In the genomic region with DNA sequence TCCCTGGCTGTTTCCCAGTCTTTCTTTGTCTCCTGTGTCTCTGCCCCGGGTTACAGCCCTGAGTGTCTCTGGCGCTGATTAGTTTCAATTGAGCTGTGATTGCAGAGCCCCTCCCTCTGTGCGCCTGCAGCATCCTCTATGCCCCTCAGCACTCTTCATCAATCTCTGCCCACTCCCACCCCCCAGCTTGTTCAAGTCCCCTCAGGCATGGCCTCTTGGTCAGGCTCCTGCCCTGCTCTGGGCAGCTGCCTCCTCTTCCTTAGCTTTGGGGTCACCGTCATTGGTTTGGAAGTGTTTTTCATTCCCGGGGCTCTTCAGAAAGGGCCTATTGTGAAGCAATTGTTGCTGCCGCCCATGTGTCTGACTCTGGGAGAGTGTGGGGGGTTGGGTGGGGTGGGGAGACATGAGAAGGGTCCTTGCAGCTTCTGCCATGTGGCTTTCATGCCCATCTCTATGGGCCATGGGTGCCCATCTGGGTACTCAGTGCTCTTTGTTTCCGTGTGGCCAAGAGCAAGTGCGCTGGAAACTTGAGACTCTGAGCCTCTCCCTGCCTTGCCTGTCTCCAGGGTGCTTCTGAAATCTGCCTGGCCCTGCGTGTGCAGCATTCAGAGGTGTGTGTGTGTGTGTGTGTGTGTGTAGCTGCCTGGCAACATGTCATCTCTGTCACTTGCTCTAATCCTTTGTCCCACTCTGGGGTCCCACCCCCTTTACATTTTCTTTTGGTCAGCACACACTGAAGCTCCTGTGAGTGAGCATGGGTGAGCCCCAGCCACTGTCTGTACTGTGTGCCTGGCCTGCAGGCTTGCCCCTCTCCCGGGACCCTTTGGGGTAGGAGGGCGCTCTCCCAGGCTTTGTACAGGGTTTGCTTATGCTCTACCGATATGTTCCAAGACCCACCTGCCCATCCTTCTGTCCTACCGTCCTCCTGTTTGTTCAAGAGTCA, we compare ENCODE assay signal across 10 mouse cellular contexts. TPM values are rescaled to one million over a fixed set of nuclear protein-coding genes. Genes with fewer than 3 reads are reported as not detected.
A peak's percentile ranks its signal among the peaks of the same experiment; 100 is the strongest.
DNase-seq lines count a peak whose midpoint lies in the region; ATAC-seq and TF ChIP-seq lines count a peak whose summit lies in the region.
"Had no signal": no experiment of that assay in that cellular context is flagged by ENCODE, and none has a peak within 500 bp of the region (broad histone marks: within the 10 kb centered on the region; RNA-seq: fewer than 3 reads in every experiment).

No protein-coding gene starts in this region.

- H3K27ac ChIP-seq in heart, embryonic 11.5 days (ENCODE audit: low read depth, low read length) = peak overlapping the region; percentile 36
- H3K27ac ChIP-seq in embryonic facial prominence, embryonic 10.5 days (replicated peaks) = peak overlapping the region; percentile 88
- peak overlapping the region; percentile 95 for H3K27ac ChIP-seq in hindbrain, embryonic 14.5 days
- H3K27ac ChIP-seq in midbrain, postnatal 0 days (ENCODE audit: low read depth, low read length) = peak overlapping the region; percentile 85

- no peak for TF ChIP-seq CTCF in midbrain, postnatal 0 days (IDR thresholded peaks at IDR 0.05)

- H3K4me1 ChIP-seq in heart, embryonic 11.5 days (ENCODE audit: control insufficient read depth, insufficient read depth, low read length) = peaks cover 38% of the 10 kb centered on the region
- H3K4me1 ChIP-seq in embryonic facial prominence, embryonic 10.5 days = peaks cover 100% of the 10 kb centered on the region
- peaks cover 58% of the 10 kb centered on the region for H3K4me1 ChIP-seq in hindbrain, embryonic 14.5 days (replicated peaks; ENCODE audit: control insufficient read depth, insufficient read depth, low read length)
- H3K4me1 ChIP-seq in midbrain, postnatal 0 days (ENCODE audit: insufficient read depth, low read length) = peaks cover 27% of the 10 kb centered on the region; the same call in 1 of the 2 replicates

- WGBS in heart, embryonic 11.5 days (ENCODE audit: insufficient replicate concordance) = 22% methylated on average over 13 of the region's 13 CpGs
- 16% methylated on average over 13 of the region's 13 CpGs for WGBS in embryonic facial prominence, embryonic 10.5 days
- 9% methylated on average over 13 of the region's 13 CpGs for WGBS in hindbrain, embryonic 14.5 days
- WGBS in midbrain, postnatal 0 days = 14% methylated on average over 13 of the region's 13 CpGs

- no peaks in the 10 kb centered on the region for H3K36me3 ChIP-seq in heart, embryonic 11.5 days (ENCODE audit: control insufficient read depth, insufficient read depth, low read length)
- H3K36me3 ChIP-seq in embryonic facial prominence, embryonic 10.5 days (replicated peaks) = peaks cover 16% of the 10 kb centered on the region
- peaks cover 10% of the 10 kb centered on the region; the same call in 1 of the 2 replicates for H3K36me3 ChIP-seq in hindbrain, embryonic 14.5 days (replicated peaks; ENCODE audit: control insufficient read depth, insufficient read depth)
- peaks cover 11% of the 10 kb centered on the region for H3K36me3 ChIP-seq in midbrain, postnatal 0 days (ENCODE audit: insufficient read depth, low read length)

- DNase-seq in heart, postnatal 25 days (ENCODE audit: low spot score) = no peak
- peak; percentile 78 for DNase-seq in embryonic facial prominence, embryonic 10.5 days (ENCODE audit: low spot score)
- peak; percentile 53 for DNase-seq in hindbrain, embryonic 14.5 days (ENCODE audit: low spot score)
- peak; percentile 68 for DNase-seq in midbrain, postnatal 0 days (ENCODE audit: low spot score)
- DNase-seq in right cerebral cortex, postnatal 14 days = no peak
- DNase-seq in spleen, adult 18-20 months = no peak
- DNase-seq in ovary, postnatal 36 days (ENCODE audit: low spot score) = no peak
- DNase-seq: layer of hippocampus, postnatal 36 days had no signal

- no peaks in the 10 kb centered on the region for H3K9me3 ChIP-seq in heart, embryonic 11.5 days (replicated peaks; ENCODE audit: control insufficient read depth, low read length)
- H3K9me3 ChIP-seq in embryonic facial prominence, embryonic 10.5 days = no peaks in the 10 kb centered on the region
- H3K9me3 ChIP-seq in hindbrain, embryonic 14.5 days (ENCODE audit: control insufficient read depth, low read length) = no peaks in the 10 kb centered on the region
- H3K9me3 ChIP-seq in midbrain, postnatal 0 days (ENCODE audit: low read length) = no peaks in the 10 kb centered on the region
- H3K9me3 ChIP-seq: megakaryocyte, embryonic 14.5 days had no signal

- no peak for ATAC-seq in heart, embryonic 11.5 days (replicated peaks; ENCODE audit: insufficient number of reproducible peaks, low FRiP score, low TSS enrichment)
- peak; percentile 58 for ATAC-seq in hindbrain, embryonic 14.5 days (ENCODE audit: low FRiP score)
- ATAC-seq in midbrain, postnatal 0 days (ENCODE audit: low FRiP score) = peak; percentile 42

- H3K27me3 ChIP-seq in heart, embryonic 11.5 days (ENCODE audit: control insufficient read depth, insufficient read depth, low read length) = no peaks in the 10 kb centered on the region
- no peaks in the 10 kb centered on the region for H3K27me3 ChIP-seq in embryonic facial prominence, embryonic 10.5 days (replicated peaks; ENCODE audit: low read depth, poor library complexity, severe bottlenecking)
- no peaks in the 10 kb centered on the region for H3K27me3 ChIP-seq in hindbrain, embryonic 14.5 days (ENCODE audit: control insufficient read depth, insufficient read depth, low read length)
- H3K27me3 ChIP-seq in midbrain, postnatal 0 days (ENCODE audit: insufficient read depth, low read length) = no peaks in the 10 kb centered on the region

- no peak overlapping the region for H3K4me2 ChIP-seq in heart, embryonic 11.5 days
- peak overlapping the region; percentile 17; the same call in 1 of the 2 replicates for H3K4me2 ChIP-seq in hindbrain, embryonic 14.5 days (replicated peaks)
- H3K4me2 ChIP-seq in midbrain, postnatal 0 days (ENCODE audit: low read depth, low read length, poor library complexity, severe bottlenecking) = no peak overlapping the region

- H3K9ac ChIP-seq in heart, embryonic 11.5 days (ENCODE audit: low read depth, low read length) = no peak overlapping the region
- H3K9ac ChIP-seq in hindbrain, embryonic 14.5 days = peak overlapping the region; percentile 59
- peak overlapping the region; percentile 0; the same call in 1 of the 2 replicates for H3K9ac ChIP-seq in midbrain, postnatal 0 days (replicated peaks; ENCODE audit: low read length, poor library complexity, severe bottlenecking)

- intact Hi-C loops in heart, postnatal 25 days (cut with DNase I) = no loop called here

- no peak overlapping the region for H3K4me3 ChIP-seq in heart, embryonic 11.5 days (ENCODE audit: low read depth, low read length)
- peak overlapping the region; percentile 31; the same call in 1 of the 2 replicates for H3K4me3 ChIP-seq in embryonic facial prominence, embryonic 10.5 days
- H3K4me3 ChIP-seq in hindbrain, embryonic 14.5 days (replicated peaks; ENCODE audit: low read length) = no peak overlapping the region
- H3K4me3 ChIP-seq in midbrain, postnatal 0 days (ENCODE audit: low read depth, low read length) = no peak overlapping the region

RNA-seq across cellular contexts. Expression of a gene that starts 57.5 kb away (rescaled TPM):
- 4.7 and 6.2 TPM in 2 replicates for polyA plus RNA-seq in heart, embryonic 11.5 days (2014; fragmentation: Nextera tagmentation; extraction: Ambion mirVana)
- 1 to 10 TPM; 2.9 to 5.1 TPM for total RNA-seq in heart, postnatal 25 days (2021)
- 22.1 and 23.1 TPM in 2 replicates for polyA plus RNA-seq in embryonic facial prominence, embryonic 10.5 days (2016; fragmentation: Nextera tagmentation; extraction: Ambion mirVana)
- polyA plus RNA-seq in hindbrain, embryonic 14.5 days (2014; fragmentation: Nextera tagmentation; extraction: Ambion mirVana) = 24.8 and 30.1 TPM in 2 replicates
- total RNA-seq in midbrain, postnatal 0 days (2014; rRNA removed) = 129 and 137 TPM in 2 replicates
- 26.1 and 26.6 TPM in 2 replicates for polyA plus RNA-seq in midbrain, postnatal 0 days (2015; fragmentation: Nextera tagmentation; extraction: Ambion mirVana)

Comparison
In these comparisons a context has a peak if more than half of its experiments do, and no peak if none do; other contexts are left out.
1. H3K27ac ChIP-seq: peak in every context shown above with its lines; median percentile 95 in hindbrain, embryonic 14.5 days; 88 in embryonic facial prominence, embryonic 10.5 days; 85 in midbrain, postnatal 0 days; 36 in heart, embryonic 11.5 days.
2. DNase-seq: peak in embryonic facial prominence, embryonic 10.5 days (single experiment), hindbrain, embryonic 14.5 days (single experiment) and midbrain, postnatal 0 days (single experiment); none in heart, postnatal 25 days (single experiment), right cerebral cortex, postnatal 14 days (single experiment), spleen, adult 18-20 months (0 of 2) and ovary, postnatal 36 days (single experiment).